Mouse (Mus musculus): ENCODE data around the gene Slf1. TPM values are rescaled to one million over a fixed set of nuclear protein-coding genes. Genes with fewer than 3 reads are reported as not detected.
A peak's percentile ranks its signal among the peaks of the same experiment; 100 is the strongest.
"Not testable (repeated sequence)": the region's sequence is repeated elsewhere in the genome, so short reads cannot be mapped to it uniquely, and the experiment has no call there.

The Slf1 gene
- 13.0 to 20.9 TPM (median 15.4 TPM) in 3 replicates for total RNA-seq (2017)

GRCm38 (mm10) chr13:77134931-77135620 is at the start of gene Slf1, which contains the start of gene 2210408I21Rik:
Gene Slf1, minus strand, starts transcription at chr13:77135473.
Gene 2210408I21Rik, plus strand, starts transcription at chr13:77135540.
- peak; percentile 95 for ATAC-seq (replicated peaks; ENCODE audit: insufficient number of reproducible peaks, low FRiP score, low TSS enrichment, poor library complexity, severe bottlenecking)

DNA sequence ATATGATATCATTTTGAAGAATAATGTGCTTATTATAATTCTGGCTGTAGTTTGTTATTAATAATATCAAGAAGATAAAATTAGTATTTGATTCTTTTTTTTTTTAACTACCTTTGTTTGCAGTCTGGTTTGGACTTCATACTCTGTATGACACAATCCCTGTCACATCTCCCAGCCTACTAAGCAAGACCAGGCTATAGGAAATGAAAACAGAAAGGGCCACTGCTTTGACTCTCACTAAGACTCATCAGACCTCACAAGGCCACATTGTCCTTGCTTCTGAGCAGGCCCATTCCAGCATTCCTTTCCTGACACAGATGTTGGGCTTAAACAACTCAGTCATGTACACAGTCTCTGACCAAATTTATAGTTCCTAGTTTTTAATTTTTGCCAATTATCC is 42.7 kb upstream of the Slf1 start:
- ATAC-seq (replicated peaks; ENCODE audit: insufficient number of reproducible peaks, low FRiP score, low TSS enrichment, poor library complexity, severe bottlenecking): no peak

DNA sequence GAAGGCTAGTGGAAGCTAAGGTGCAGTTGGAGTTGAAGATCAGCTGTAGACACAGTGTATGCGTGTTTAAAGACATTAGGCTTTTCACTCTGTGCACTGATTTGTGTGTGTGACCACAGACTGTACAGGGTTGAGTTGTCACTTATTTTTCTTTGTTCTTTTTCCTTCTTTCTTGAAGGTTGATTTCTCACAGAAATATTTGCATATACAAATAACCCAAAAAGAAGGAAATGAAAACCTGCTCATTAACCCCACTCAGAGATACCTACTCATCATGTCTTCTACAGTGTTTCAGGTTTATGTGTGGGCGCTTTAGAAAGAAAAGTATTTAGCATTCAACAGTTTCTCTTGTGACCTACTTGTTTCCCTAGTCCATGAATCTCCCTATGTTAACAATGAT is 5.6 kb upstream of the Slf1 start:
- ATAC-seq (replicated peaks; ENCODE audit: insufficient number of reproducible peaks, low FRiP score, low TSS enrichment, poor library complexity, severe bottlenecking): no peak

GRCm38 (mm10) chr13:77135621-77135981 is 328 bp upstream of the Slf1 start:
- ATAC-seq (replicated peaks; ENCODE audit: insufficient number of reproducible peaks, low FRiP score, low TSS enrichment, poor library complexity, severe bottlenecking): peak; percentile 23; the same call in 1 of the 2 replicates

DNA sequence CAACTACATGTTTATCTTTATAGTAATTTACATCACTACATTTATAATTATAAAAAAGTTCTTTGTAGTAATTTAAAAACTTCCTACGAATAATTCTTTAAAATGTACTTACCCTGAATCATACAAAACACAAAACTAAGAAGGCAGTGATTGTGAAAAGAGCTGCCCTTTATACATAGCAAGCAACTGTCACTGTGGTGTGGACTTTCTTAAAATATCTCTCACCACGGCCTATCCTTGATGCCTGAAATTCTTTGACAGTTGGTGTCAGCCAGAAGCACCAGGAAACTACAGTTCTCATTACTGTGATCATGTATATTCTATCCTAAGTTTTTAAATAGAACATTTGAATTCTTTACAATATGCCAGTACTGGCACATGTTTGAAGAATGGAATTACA is 4.1 kb downstream of the Slf1 start:
- ATAC-seq (replicated peaks; ENCODE audit: insufficient number of reproducible peaks, low FRiP score, low TSS enrichment, poor library complexity, severe bottlenecking): no peak

GRCm38 (mm10) chr13:77128240-77128639 is 7.0 kb downstream of the Slf1 start:
- ATAC-seq (replicated peaks; ENCODE audit: insufficient number of reproducible peaks, low FRiP score, low TSS enrichment, poor library complexity, severe bottlenecking): no peak

- ATAC-seq (replicated peaks; ENCODE audit: insufficient number of reproducible peaks, low FRiP score, low TSS enrichment, poor library complexity, severe bottlenecking): no peak
These were observed 10.1 kb downstream of the Slf1 start for GRCm38 (mm10) chr13:77125159-77125558.

DNA sequence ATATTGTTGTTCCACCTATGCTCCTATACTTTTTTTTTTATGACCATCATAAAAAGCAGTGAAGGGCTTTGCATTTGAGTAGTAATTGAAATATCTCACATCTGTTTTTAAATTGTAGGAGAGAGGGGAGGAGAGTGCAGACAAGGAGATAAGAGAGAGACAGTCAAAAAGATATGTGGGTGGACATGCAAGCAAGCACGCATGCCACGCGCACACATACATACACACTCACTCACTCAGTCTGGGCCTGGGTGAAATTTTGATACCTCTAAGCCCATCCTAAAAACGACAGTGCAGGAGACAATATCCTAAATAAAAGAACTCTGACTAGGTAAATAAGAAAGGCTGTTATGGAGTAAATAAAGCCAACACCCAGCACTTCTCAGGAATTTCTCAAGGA is 16.6 kb downstream of the Slf1 start:
- no peak for ATAC-seq (replicated peaks; ENCODE audit: insufficient number of reproducible peaks, low FRiP score, low TSS enrichment, poor library complexity, severe bottlenecking)

DNA sequence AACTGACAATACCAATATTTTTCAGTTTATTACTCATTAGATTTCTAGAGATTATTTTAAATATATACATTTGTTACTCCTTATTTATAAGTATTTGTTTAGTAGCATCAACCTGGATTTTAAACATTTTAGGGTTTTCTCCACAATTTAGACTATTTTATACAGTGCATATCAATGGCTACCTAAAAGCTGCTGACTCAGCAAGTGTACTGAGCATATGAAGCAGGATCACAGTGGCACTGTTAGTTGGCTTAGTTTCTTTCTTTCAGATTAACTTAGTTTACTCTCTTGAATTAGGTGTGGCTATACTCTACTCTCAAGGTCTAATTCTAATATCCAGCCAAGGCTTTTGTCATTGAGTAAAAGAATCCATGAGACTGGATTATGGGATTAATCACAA is 27.5 kb downstream of the Slf1 start:
- ATAC-seq (replicated peaks; ENCODE audit: insufficient number of reproducible peaks, low FRiP score, low TSS enrichment, poor library complexity, severe bottlenecking): no peak

DNA sequence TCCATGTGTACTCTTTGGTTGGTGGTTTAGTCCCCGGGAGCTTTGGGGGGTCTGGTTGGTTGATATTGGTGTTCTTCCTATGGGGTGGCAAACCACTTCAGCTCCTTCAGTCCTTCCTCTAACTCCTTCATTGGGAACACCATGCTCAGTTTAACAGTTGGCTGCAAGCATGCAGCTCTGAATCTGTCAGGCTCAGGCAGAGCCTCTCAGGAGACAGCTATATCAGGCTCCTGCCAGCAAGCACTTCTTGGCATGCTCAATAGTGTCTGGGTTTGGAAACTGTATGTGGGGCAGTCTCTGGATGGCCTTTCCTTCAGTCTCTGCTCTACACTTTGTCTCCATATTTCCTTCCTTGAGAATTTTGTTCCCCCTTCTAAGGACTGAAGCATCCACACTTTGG is 42.4 kb downstream of the Slf1 start:
- not testable (repeated sequence) for ATAC-seq (replicated peaks; ENCODE audit: insufficient number of reproducible peaks, low FRiP score, low TSS enrichment, poor library complexity, severe bottlenecking)

DNA sequence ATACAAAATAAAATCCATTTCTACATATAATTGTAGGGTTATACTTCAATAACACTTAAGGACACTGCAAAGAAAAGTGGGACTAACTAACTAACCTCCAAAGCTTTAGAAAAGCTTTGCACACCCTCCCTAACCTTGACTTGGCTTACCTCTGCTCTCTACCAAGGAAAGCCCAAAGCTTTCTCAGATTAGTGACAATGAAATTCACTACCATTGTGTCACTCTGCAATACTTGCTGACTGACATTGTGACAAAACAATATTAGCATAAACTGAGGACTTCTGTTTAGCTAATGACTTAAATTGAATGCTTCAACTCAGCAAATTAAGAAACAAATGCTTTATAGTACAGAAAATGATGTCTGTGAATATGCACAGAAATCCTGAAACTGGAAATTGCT is 63.2 kb downstream of the Slf1 start:
- no peak for ATAC-seq (replicated peaks; ENCODE audit: insufficient number of reproducible peaks, low FRiP score, low TSS enrichment, poor library complexity, severe bottlenecking)

GRCm38 (mm10) chr13:77068847-77069246 is 66.4 kb downstream of the Slf1 start:
- ATAC-seq (replicated peaks; ENCODE audit: insufficient number of reproducible peaks, low FRiP score, low TSS enrichment, poor library complexity, severe bottlenecking): no peak

GRCm38 (mm10) chr13:77063221-77063620 is 72.1 kb downstream of the Slf1 start:
- no peak for ATAC-seq (replicated peaks; ENCODE audit: insufficient number of reproducible peaks, low FRiP score, low TSS enrichment, poor library complexity, severe bottlenecking)

GRCm38 (mm10) chr13:77049736-77050135 is 85.5 kb downstream of the Slf1 start:
- ATAC-seq (replicated peaks; ENCODE audit: insufficient number of reproducible peaks, low FRiP score, low TSS enrichment, poor library complexity, severe bottlenecking): no peak

GRCm38 (mm10) chr13:77048461-77048860 is 86.8 kb downstream of the Slf1 start:
- no peak for ATAC-seq (replicated peaks; ENCODE audit: insufficient number of reproducible peaks, low FRiP score, low TSS enrichment, poor library complexity, severe bottlenecking)

- no peak for ATAC-seq (replicated peaks; ENCODE audit: insufficient number of reproducible peaks, low FRiP score, low TSS enrichment, poor library complexity, severe bottlenecking)
These were observed 87.9 kb downstream of the Slf1 start for GRCm38 (mm10) chr13:77047179-77047931.

DNA sequence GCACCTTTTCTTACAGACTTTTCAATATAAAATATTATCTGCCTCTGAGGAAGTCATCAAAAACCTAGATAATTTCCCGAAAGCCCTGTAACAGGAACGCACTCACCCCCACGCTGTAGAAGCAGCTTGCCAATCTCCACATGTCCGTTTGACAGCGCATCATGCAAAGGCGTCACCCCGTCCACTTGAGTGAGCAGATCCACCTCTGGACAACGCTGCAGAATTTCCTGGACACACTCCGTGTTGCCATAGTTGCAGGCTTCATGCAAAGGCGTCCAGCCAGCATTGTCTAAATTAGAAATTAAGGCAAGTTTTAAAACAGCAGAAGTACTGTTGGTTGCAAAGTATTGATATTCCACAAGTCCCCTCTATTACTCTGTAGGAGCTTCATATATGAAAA is 88.9 kb downstream of the Slf1 start:
- ATAC-seq (replicated peaks; ENCODE audit: insufficient number of reproducible peaks, low FRiP score, low TSS enrichment, poor library complexity, severe bottlenecking): no peak

DNA sequence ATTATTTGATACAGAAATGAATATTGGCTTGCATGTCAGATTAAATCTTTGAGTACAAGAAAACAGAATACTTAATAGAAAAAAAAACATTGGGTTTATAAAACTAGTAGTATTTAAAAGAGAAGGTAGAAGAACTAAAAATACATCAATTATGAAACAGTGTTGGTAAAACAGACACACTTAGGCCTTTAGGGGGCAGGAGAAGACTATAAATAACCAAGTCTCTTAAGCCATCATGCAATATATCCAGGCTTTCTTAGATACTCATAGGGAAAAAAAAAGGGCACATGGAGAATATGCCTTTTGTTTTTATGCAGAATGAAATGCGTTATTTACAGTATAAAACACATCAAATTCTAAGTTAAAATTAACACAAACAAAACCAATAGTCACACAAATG is 89.9 kb downstream of the Slf1 start:
- ATAC-seq (replicated peaks; ENCODE audit: insufficient number of reproducible peaks, low FRiP score, low TSS enrichment, poor library complexity, severe bottlenecking): no peak

DNA sequence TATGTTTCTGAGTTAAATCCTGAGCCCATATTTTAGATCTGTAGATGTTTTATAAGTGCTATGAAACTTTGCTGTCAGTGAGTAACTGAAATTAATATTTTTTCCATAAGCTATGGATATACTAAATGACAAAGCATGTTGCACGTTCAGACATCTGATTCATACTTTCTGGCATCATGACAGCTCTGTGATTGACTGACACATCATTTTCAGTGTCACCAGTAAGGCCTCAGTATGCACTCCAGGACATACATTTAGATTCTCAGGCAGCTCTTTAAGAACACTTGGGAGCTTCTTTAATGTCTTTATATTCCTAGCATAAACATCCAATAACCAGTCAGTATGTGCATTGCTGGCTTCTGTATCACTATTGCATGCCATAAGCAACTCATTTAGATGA is 91.9 kb downstream of the Slf1 start:
- no peak for ATAC-seq (replicated peaks; ENCODE audit: insufficient number of reproducible peaks, low FRiP score, low TSS enrichment, poor library complexity, severe bottlenecking)

DNA sequence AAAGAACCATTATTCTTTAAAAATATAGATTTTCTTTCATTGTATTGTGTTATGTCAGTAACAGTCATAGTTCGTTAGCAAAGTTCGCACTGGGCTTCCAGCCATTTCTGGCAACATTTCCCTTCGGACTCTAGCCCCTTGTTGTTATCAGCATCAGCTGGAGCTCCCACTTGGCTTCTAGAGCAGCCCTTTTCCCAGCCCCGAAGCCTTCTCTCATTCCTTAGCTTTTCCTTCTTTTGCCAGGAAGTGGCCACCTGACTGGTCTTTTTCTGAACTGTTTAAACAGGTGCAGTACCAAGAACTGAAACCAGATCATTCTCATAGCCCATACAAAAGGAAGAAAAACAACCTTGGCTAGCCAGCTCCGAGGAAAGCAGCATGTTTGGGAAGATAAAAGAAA is 105.7 kb downstream of the Slf1 start:
- no peak for ATAC-seq (replicated peaks; ENCODE audit: insufficient number of reproducible peaks, low FRiP score, low TSS enrichment, poor library complexity, severe bottlenecking)
